Mouse (Mus musculus): ENCODE data around the gene Mrps6.

DNA sequence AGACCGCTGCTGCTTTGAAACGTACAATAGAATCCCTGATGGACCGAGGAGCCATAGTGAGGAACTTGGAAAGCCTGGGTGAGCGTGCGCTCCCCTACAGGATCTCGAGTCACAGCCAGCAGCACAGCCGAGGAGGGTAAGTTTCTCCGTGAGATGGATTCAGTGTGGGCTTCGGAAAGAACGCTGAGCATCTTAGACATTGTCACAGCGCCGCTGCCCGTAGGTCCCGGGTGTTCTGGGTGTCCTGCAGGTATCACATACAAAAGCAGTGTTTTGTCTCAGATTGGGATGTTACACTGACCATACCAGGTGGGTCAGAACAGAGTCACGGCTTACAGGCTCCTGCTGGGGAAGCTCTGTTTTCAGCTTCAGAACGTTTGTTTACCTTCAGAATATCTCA lies 41.5 kb downstream of the Mrps6 start:
- no peak for TF ChIP-seq CTCF (conservative IDR thresholded peaks at IDR 0.05 in 1 of 2, IDR thresholded peaks at IDR 0.05 in 1 of 2; ENCODE audit: low read depth in 2 of 2, low read length in 2 of 2)
- TF ChIP-seq MAFK (IDR thresholded peaks at IDR 0.05; ENCODE audit: insufficient replicate concordance, low read length): no peak
- no peak for TF ChIP-seq MEF2A (IDR thresholded peaks at IDR 0.05; ENCODE audit: borderline replicate concordance, low read depth, low read length)
- TF ChIP-seq GABPA (IDR thresholded peaks at IDR 0.05; ENCODE audit: insufficient replicate concordance, low read depth, low read length): no peak
- TF ChIP-seq USF1 (IDR thresholded peaks at IDR 0.05; ENCODE audit: low read depth, low read length): no peak
- no peak for TF ChIP-seq POLR2A (IDR thresholded peaks at IDR 0.05; ENCODE audit: low read depth, low read length)
- TF ChIP-seq MYC (IDR thresholded peaks at IDR 0.05; ENCODE audit: low read depth, low read length): no peak
